Mouse (Mus musculus): Measurements from ENCODE around the gene Traf1. TPM values are rescaled to one million over a fixed set of nuclear protein-coding genes. Genes with fewer than 3 reads are reported as not detected.
A peak's percentile ranks its signal among the peaks of the same experiment; 100 is the strongest.

Traf1 gene
- total and polyA plus RNA-seq, 3 experiments = 1.2 to 2.0 (median 1.2) TPM

GRCm38 (mm10) chr2:34914823-34915082 is 46.8 kb downstream of the Traf1 start:
- Histone ChIP-seq H3K4me1 (ENCODE audit: control insufficient read depth, insufficient read depth, low read length) (peaks cover 1% of the 10 kb centered on the region; the same call in 1 of the 2 replicates), H3K27me3 (ENCODE audit: control insufficient read depth, insufficient read depth, low read length) (no peaks in the 10 kb centered on the region), H3K79me2 (replicated peaks; ENCODE audit: control insufficient read depth, insufficient read depth, low read length) (no peaks in the 10 kb centered on the region), H3K27ac (no peak overlapping the region), H3K4me3 (no peak overlapping the region; the same call in 1 of the 2 replicates), H3K9ac (ENCODE audit: low read depth, low read length) (no peak overlapping the region), H3K36me3 (ENCODE audit: control insufficient read depth, insufficient read depth, low read length) (no peaks in the 10 kb centered on the region)
- WGBS = 49% methylated on average over 2 of the region's 2 CpGs
- no peak for TF ChIP-seq EP300 (IDR thresholded peaks at IDR 0.05; ENCODE audit: insufficient read depth, low read depth, low read length)
- TF ChIP-seq CTCF (IDR thresholded peaks at IDR 0.05) = no peak
- no peak for TF ChIP-seq POLR2A (IDR thresholded peaks at IDR 0.05; ENCODE audit: insufficient read depth, low read depth, low read length)
- intact Hi-C loops (cut with DNase I) = loop anchor here (1.0 kb wide), 1 partner anchor 56 kb away; no protein-coding TSS in a partner anchor
- no peak for DNase-seq

DNA sequence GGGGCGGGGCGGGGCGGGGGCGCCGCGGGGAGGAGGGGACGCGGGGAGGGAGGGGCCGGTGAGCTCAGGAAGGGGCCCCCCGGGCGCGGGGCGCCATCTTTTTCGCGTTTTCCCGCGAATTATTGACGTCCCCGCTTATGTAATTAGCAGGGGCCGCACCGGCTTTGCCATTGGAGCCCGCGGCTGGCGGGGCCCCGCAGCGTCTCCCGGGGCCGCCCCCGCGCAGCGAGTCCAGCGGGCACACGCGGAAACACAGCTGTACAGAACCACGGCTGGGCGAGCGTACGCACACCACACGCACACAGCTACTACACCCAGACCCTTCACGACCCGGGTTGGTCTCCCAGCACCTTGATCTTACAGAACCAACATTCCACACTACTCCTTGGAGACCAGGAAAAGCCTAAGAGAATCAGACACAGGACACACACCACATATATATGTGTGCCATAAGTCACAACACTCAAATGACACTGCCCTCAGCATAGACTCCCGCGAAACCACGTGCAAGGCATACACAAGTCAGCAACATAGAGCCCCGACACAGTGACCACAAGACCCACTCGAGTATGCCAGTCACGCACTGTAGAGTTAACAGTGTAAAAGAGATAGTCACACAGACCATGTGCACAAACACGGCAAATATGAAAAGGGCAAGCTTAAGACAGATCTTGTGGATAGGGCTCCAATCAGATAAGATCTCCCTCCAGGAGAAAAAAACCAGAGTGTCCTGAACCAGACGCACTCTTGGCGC is 47.3 kb downstream of the Traf1 start:
- no peaks in the 10 kb centered on the region for H3K79me2 ChIP-seq (replicated peaks; ENCODE audit: control insufficient read depth, insufficient read depth, low read length)
- H3K27ac ChIP-seq = peak overlapping the region; percentile 62
- H3K9ac ChIP-seq (ENCODE audit: low read depth, low read length) = peak overlapping the region; percentile 64
- H3K36me3 ChIP-seq (ENCODE audit: control insufficient read depth, insufficient read depth, low read length) = no peaks in the 10 kb centered on the region
- peaks cover 1% of the 10 kb centered on the region; the same call in 1 of the 2 replicates for H3K4me1 ChIP-seq (ENCODE audit: control insufficient read depth, insufficient read depth, low read length)
- no peaks in the 10 kb centered on the region for H3K27me3 ChIP-seq (ENCODE audit: control insufficient read depth, insufficient read depth, low read length)
- peak in 1 of 2 experiments; percentile 72 for DNase-seq
- peak overlapping the region; percentile 56 for H3K4me3 ChIP-seq
- intact Hi-C loops (cut with DNase I) = loop anchor here (1.0 kb wide), 1 partner anchor 56 kb away; no protein-coding TSS in a partner anchor
- WGBS = 8% methylated on average over 41 of the region's 50 CpGs
- TF ChIP-seq CTCF (IDR thresholded peaks at IDR 0.05) (no peak), POLR2A (IDR thresholded peaks at IDR 0.05; ENCODE audit: insufficient read depth, low read depth, low read length) (peak; percentile 64)

DNA sequence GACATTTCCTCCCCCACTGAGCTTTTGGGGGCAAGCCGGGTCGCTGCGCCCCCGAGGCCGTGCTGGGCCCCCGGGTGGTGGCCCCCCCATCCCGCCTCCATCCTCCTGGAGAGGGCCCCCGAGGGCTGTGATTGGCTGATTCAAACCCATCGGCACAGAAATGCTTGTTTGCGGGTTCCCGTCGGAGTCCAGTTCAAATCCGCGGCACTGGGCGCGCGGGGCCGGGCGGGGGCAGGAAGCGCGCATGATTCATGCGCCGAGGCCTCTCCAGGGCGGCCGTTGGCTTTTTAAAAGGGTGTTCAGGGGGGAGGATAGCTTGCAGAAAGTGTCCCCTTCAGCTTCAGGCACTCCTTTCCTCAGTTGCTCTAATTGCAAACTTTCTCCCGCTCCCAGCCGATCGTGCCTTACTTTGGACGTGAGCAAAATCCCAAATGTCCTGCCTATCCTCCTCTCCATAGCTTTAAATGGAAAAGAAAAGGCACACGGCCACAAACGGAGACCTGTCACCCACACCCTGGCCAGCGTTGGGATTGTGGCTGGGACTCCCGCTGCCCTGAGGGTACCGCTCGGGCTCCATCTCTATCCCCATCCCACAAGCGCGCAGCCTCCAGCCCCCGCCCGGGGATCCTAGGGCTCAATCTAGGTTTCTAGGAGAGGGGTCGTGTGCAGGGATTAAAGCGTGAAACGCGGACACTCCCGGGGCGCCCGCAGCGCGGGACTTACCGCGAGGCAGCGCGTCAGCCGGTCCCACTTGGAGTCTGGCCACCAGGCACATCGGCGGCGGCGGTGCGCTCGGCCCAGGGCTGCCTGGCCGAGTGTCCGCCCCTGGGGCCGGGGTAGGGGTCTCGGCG is 48.1 kb downstream of the Traf1 start, which contains the start of gene Phf19:
Gene Phf19 (minus strand): TSS at position 809 of the 851 bp plus-strand sequence.
- H3K36me3 ChIP-seq (ENCODE audit: control insufficient read depth, insufficient read depth, low read length) = no peaks in the 10 kb centered on the region
- TF ChIP-seq EP300 (IDR thresholded peaks at IDR 0.05; ENCODE audit: insufficient read depth, low read depth, low read length) (no peak), CTCF (IDR thresholded peaks at IDR 0.05) (no peak), POLR2A (IDR thresholded peaks at IDR 0.05; ENCODE audit: insufficient read depth, low read depth, low read length) (no peak)
- H3K27me3 ChIP-seq (ENCODE audit: control insufficient read depth, insufficient read depth, low read length) = no peaks in the 10 kb centered on the region
- WGBS = 2% methylated on average over 61 of the region's 64 CpGs
- peaks cover 1% of the 10 kb centered on the region; the same call in 1 of the 2 replicates for H3K4me1 ChIP-seq (ENCODE audit: control insufficient read depth, insufficient read depth, low read length)
- peak; percentile 70 to 73 for DNase-seq
- peak within 1 kb of the TSS; percentile 56 for H3K4me3 ChIP-seq
- H3K27ac ChIP-seq = peak within 1 kb of the TSS; percentile 62
- no peaks in the 10 kb centered on the region for H3K79me2 ChIP-seq (replicated peaks; ENCODE audit: control insufficient read depth, insufficient read depth, low read length)
- intact Hi-C loops (cut with DNase I) = loop anchor here (1.0 kb wide), 1 partner anchor 57 kb away; no protein-coding TSS in a partner anchor
- peak within 1 kb of the TSS; percentile 65 for H3K9ac ChIP-seq (ENCODE audit: low read depth, low read length)

DNA sequence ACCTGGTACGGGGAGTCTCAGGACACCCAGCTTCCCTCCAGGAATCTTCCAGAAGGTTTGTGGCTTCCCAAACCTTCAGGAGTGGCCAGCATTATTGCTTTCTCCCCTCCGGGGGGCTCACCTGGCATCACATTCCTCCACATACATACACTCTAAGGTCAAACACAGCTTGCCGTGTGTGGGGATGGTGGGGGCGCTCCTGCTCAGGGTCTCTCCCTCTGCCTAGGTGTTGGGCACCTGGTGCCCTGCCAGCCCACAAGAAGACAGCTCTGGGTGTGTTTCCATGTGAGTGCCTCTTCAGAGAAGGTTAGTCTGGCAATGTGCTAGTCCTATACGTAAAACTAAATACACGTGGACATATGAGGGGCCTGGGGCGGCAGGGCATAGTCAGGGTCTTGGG is 49.0 kb downstream of the Traf1 start:
- no peak overlapping the region for H3K27ac ChIP-seq
- no peak for DNase-seq
- H3K9ac ChIP-seq (ENCODE audit: low read depth, low read length) = no peak overlapping the region
- no peaks in the 10 kb centered on the region for H3K79me2 ChIP-seq (replicated peaks; ENCODE audit: control insufficient read depth, insufficient read depth, low read length)
- no peaks in the 10 kb centered on the region for H3K36me3 ChIP-seq (ENCODE audit: control insufficient read depth, insufficient read depth, low read length)
- TF ChIP-seq CTCF (IDR thresholded peaks at IDR 0.05) (no peak), POLR2A (IDR thresholded peaks at IDR 0.05; ENCODE audit: insufficient read depth, low read depth, low read length) (no peak), EP300 (IDR thresholded peaks at IDR 0.05; ENCODE audit: insufficient read depth, low read depth, low read length) (no peak)
- intact Hi-C loops (cut with DNase I) = no loop called here
- peaks cover 1% of the 10 kb centered on the region; the same call in 1 of the 2 replicates for H3K4me1 ChIP-seq (ENCODE audit: control insufficient read depth, insufficient read depth, low read length)
- H3K27me3 ChIP-seq (ENCODE audit: control insufficient read depth, insufficient read depth, low read length) = no peaks in the 10 kb centered on the region
- H3K4me3 ChIP-seq = no peak overlapping the region
- 78% methylated on average over 7 of the region's 7 CpGs for WGBS

DNA sequence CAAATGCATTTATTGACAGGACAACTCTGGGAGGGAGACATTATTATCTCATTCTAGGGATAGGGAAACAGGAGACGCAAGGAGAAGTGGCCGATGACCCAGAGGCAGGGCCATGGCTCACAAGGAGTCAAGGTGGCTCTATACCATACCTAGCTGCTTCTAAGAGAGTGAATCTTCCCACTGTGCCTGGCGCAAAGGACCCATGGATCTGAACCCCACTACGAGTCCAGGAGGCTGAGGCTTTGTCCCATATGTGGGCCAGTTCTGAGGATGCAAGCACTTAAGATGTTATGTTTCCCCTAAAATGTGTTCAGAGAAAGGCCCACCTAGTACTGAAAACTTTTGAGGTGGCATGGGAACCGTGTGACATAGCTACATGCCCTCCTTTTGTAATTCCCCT is 49.7 kb downstream of the Traf1 start:
- intact Hi-C loops (cut with DNase I) = no loop called here
- Histone ChIP-seq H3K79me2 (replicated peaks; ENCODE audit: control insufficient read depth, insufficient read depth, low read length) (no peaks in the 10 kb centered on the region), H3K4me1 (ENCODE audit: control insufficient read depth, insufficient read depth, low read length) (peaks cover 1% of the 10 kb centered on the region; the same call in 1 of the 2 replicates), H3K9ac (ENCODE audit: low read depth, low read length) (no peak overlapping the region), H3K4me3 (no peak overlapping the region), H3K27ac (no peak overlapping the region), H3K27me3 (ENCODE audit: control insufficient read depth, insufficient read depth, low read length) (no peaks in the 10 kb centered on the region), H3K36me3 (ENCODE audit: control insufficient read depth, insufficient read depth, low read length) (no peaks in the 10 kb centered on the region)
- WGBS = 95% methylated on average over 5 of the region's 5 CpGs
- no peak for DNase-seq
- TF ChIP-seq POLR2A (IDR thresholded peaks at IDR 0.05; ENCODE audit: insufficient read depth, low read depth, low read length) (no peak), EP300 (IDR thresholded peaks at IDR 0.05; ENCODE audit: insufficient read depth, low read depth, low read length) (no peak), CTCF (IDR thresholded peaks at IDR 0.05) (no peak)

All from heart, adult 2 months (tissue).